Mouse (Mus musculus): ENCODE data around the gene 1700029F12Rik. TPM values are rescaled to one million over a fixed set of nuclear protein-coding genes. Genes with fewer than 3 reads are reported as not detected.

1700029F12Rik gene
- polyA plus RNA-seq, 1 experiment from 2014 or later: not detected

GRCm38 (mm10) chr13:97059746-97060145 is 25.6 kb upstream of the 1700029F12Rik start:
- no peaks in the 10 kb centered on the region for H3K4me1 ChIP-seq (ENCODE audit: control insufficient read depth, insufficient read depth, low read length)
- no peak for ATAC-seq (ENCODE audit: insufficient number of reproducible peaks, insufficient read depth, low FRiP score, low read depth)
- no peak overlapping the region for H3K4me3 ChIP-seq (ENCODE audit: low read depth, low read length)
- H3K9me3 ChIP-seq (ENCODE audit: control insufficient read depth, low read depth, low read length): no peaks in the 10 kb centered on the region
- H3K27me3 ChIP-seq (ENCODE audit: control insufficient read depth, insufficient read depth, low read length): no peaks in the 10 kb centered on the region
- H3K27ac ChIP-seq (ENCODE audit: low read length): no peak overlapping the region
- WGBS: 89% methylated on average over 6 of the region's 6 CpGs
- no peak overlapping the region for H3K4me2 ChIP-seq (replicated peaks; ENCODE audit: low read depth, low read length)
- H3K36me3 ChIP-seq (ENCODE audit: control insufficient read depth, insufficient read depth, low read length): no peaks in the 10 kb centered on the region
- no peak overlapping the region for H3K9ac ChIP-seq (replicated peaks; ENCODE audit: low read depth, low read length)

- Histone ChIP-seq H3K9ac (replicated peaks; ENCODE audit: low read depth, low read length) (no peak overlapping the region), H3K27ac (ENCODE audit: low read length) (no peak overlapping the region), H3K9me3 (ENCODE audit: control insufficient read depth, low read depth, low read length) (no peaks in the 10 kb centered on the region), H3K4me3 (ENCODE audit: low read depth, low read length) (no peak overlapping the region), H3K27me3 (ENCODE audit: control insufficient read depth, insufficient read depth, low read length) (no peaks in the 10 kb centered on the region), H3K4me2 (replicated peaks; ENCODE audit: low read depth, low read length) (no peak overlapping the region), H3K4me1 (ENCODE audit: control insufficient read depth, insufficient read depth, low read length) (no peaks in the 10 kb centered on the region), H3K36me3 (ENCODE audit: control insufficient read depth, insufficient read depth, low read length) (no peaks in the 10 kb centered on the region)
- no peak for ATAC-seq (ENCODE audit: insufficient number of reproducible peaks, insufficient read depth, low FRiP score, low read depth)
- WGBS: 48% methylated on average over 4 of the region's 4 CpGs
Observed at GRCm38 (mm10) chr13:97057817-97058216, 23.7 kb upstream of the 1700029F12Rik start.

GRCm38 (mm10) chr13:97053844-97054243 is 19.7 kb upstream of the 1700029F12Rik start:
- Histone ChIP-seq H3K4me1 (ENCODE audit: control insufficient read depth, insufficient read depth, low read length) (no peaks in the 10 kb centered on the region), H3K4me3 (ENCODE audit: low read depth, low read length) (no peak overlapping the region), H3K9me3 (ENCODE audit: control insufficient read depth, low read depth, low read length) (no peaks in the 10 kb centered on the region), H3K4me2 (replicated peaks; ENCODE audit: low read depth, low read length) (no peak overlapping the region), H3K9ac (replicated peaks; ENCODE audit: low read depth, low read length) (no peak overlapping the region), H3K27me3 (ENCODE audit: control insufficient read depth, insufficient read depth, low read length) (no peaks in the 10 kb centered on the region), H3K36me3 (ENCODE audit: control insufficient read depth, insufficient read depth, low read length) (no peaks in the 10 kb centered on the region), H3K27ac (ENCODE audit: low read length) (no peak overlapping the region)
- 69% methylated on average over 8 of the region's 8 CpGs for WGBS
- ATAC-seq (ENCODE audit: insufficient number of reproducible peaks, insufficient read depth, low FRiP score, low read depth): no peak

GRCm38 (mm10) chr13:97052667-97053066 is 18.5 kb upstream of the 1700029F12Rik start:
- no peak overlapping the region for H3K4me2 ChIP-seq (replicated peaks; ENCODE audit: low read depth, low read length)
- WGBS: 13% methylated on average over 11 of the region's 11 CpGs

GRCm38 (mm10) chr13:97051158-97051557 is 17.0 kb upstream of the 1700029F12Rik start:
- no peak overlapping the region for H3K4me2 ChIP-seq (replicated peaks; ENCODE audit: low read depth, low read length)
- H3K27ac ChIP-seq (ENCODE audit: low read length): no peak overlapping the region
- H3K4me1 ChIP-seq (ENCODE audit: control insufficient read depth, insufficient read depth, low read length): no peaks in the 10 kb centered on the region
- 76% methylated on average over 6 of the region's 6 CpGs for WGBS
- no peaks in the 10 kb centered on the region for H3K36me3 ChIP-seq (ENCODE audit: control insufficient read depth, insufficient read depth, low read length)
- H3K4me3 ChIP-seq (ENCODE audit: low read depth, low read length): no peak overlapping the region
- no peak overlapping the region for H3K9ac ChIP-seq (replicated peaks; ENCODE audit: low read depth, low read length)
- H3K9me3 ChIP-seq (ENCODE audit: control insufficient read depth, low read depth, low read length): no peaks in the 10 kb centered on the region
- no peaks in the 10 kb centered on the region for H3K27me3 ChIP-seq (ENCODE audit: control insufficient read depth, insufficient read depth, low read length)
- no peak for ATAC-seq (ENCODE audit: insufficient number of reproducible peaks, insufficient read depth, low FRiP score, low read depth)

More at GRCm38 (mm10) chr13:97052667-97053066, 18.5 kb upstream of the 1700029F12Rik start:
- Histone ChIP-seq H3K27ac (ENCODE audit: low read length) (no peak overlapping the region), H3K9ac (replicated peaks; ENCODE audit: low read depth, low read length) (no peak overlapping the region), H3K27me3 (ENCODE audit: control insufficient read depth, insufficient read depth, low read length) (no peaks in the 10 kb centered on the region), H3K36me3 (ENCODE audit: control insufficient read depth, insufficient read depth, low read length) (no peaks in the 10 kb centered on the region), H3K4me1 (ENCODE audit: control insufficient read depth, insufficient read depth, low read length) (no peaks in the 10 kb centered on the region), H3K9me3 (ENCODE audit: control insufficient read depth, low read depth, low read length) (no peaks in the 10 kb centered on the region), H3K4me3 (ENCODE audit: low read depth, low read length) (no peak overlapping the region)
- no peak for ATAC-seq (ENCODE audit: insufficient number of reproducible peaks, insufficient read depth, low FRiP score, low read depth)

GRCm38 (mm10) chr13:97030075-97030474 is 4.1 kb downstream of the 1700029F12Rik start:
- Histone ChIP-seq H3K27ac (ENCODE audit: low read length) (no peak overlapping the region), H3K9ac (replicated peaks; ENCODE audit: low read depth, low read length) (no peak overlapping the region), H3K36me3 (ENCODE audit: control insufficient read depth, insufficient read depth, low read length) (no peaks in the 10 kb centered on the region), H3K27me3 (ENCODE audit: control insufficient read depth, insufficient read depth, low read length) (no peaks in the 10 kb centered on the region), H3K4me1 (ENCODE audit: control insufficient read depth, insufficient read depth, low read length) (no peaks in the 10 kb centered on the region), H3K4me2 (replicated peaks; ENCODE audit: low read depth, low read length) (no peak overlapping the region), H3K4me3 (ENCODE audit: low read depth, low read length) (no peak overlapping the region), H3K9me3 (ENCODE audit: control insufficient read depth, low read depth, low read length) (no peaks in the 10 kb centered on the region)
- WGBS: 83% methylated on average over 13 of the region's 13 CpGs
- ATAC-seq (ENCODE audit: insufficient number of reproducible peaks, insufficient read depth, low FRiP score, low read depth): no peak

- WGBS: 26% methylated on average over 4 of the region's 4 CpGs
- H3K4me3 ChIP-seq (ENCODE audit: low read depth, low read length): no peak overlapping the region
- no peak overlapping the region for H3K27ac ChIP-seq (ENCODE audit: low read length)
- H3K4me1 ChIP-seq (ENCODE audit: control insufficient read depth, insufficient read depth, low read length): no peaks in the 10 kb centered on the region
- H3K9ac ChIP-seq (replicated peaks; ENCODE audit: low read depth, low read length): no peak overlapping the region
- no peak for ATAC-seq (ENCODE audit: insufficient number of reproducible peaks, insufficient read depth, low FRiP score, low read depth)
- no peaks in the 10 kb centered on the region for H3K36me3 ChIP-seq (ENCODE audit: control insufficient read depth, insufficient read depth, low read length)
- H3K27me3 ChIP-seq (ENCODE audit: control insufficient read depth, insufficient read depth, low read length): no peaks in the 10 kb centered on the region
- no peaks in the 10 kb centered on the region for H3K9me3 ChIP-seq (ENCODE audit: control insufficient read depth, low read depth, low read length)
- no peak overlapping the region for H3K4me2 ChIP-seq (replicated peaks; ENCODE audit: low read depth, low read length)
Observed at GRCm38 (mm10) chr13:97021906-97022305, 12.3 kb downstream of the 1700029F12Rik start.

GRCm38 (mm10) chr13:97020122-97020521 is 14.0 kb downstream of the 1700029F12Rik start:
- H3K36me3 ChIP-seq (ENCODE audit: control insufficient read depth, insufficient read depth, low read length): no peaks in the 10 kb centered on the region
- 72% methylated on average over 5 of the region's 5 CpGs for WGBS
- H3K9me3 ChIP-seq (ENCODE audit: control insufficient read depth, low read depth, low read length): no peaks in the 10 kb centered on the region
- H3K27ac ChIP-seq (ENCODE audit: low read length): no peak overlapping the region
- ATAC-seq (ENCODE audit: insufficient number of reproducible peaks, insufficient read depth, low FRiP score, low read depth): no peak
- H3K4me2 ChIP-seq (replicated peaks; ENCODE audit: low read depth, low read length): no peak overlapping the region
- H3K4me1 ChIP-seq (ENCODE audit: control insufficient read depth, insufficient read depth, low read length): no peaks in the 10 kb centered on the region
- no peaks in the 10 kb centered on the region for H3K27me3 ChIP-seq (ENCODE audit: control insufficient read depth, insufficient read depth, low read length)
- no peak overlapping the region for H3K4me3 ChIP-seq (ENCODE audit: low read depth, low read length)
- H3K9ac ChIP-seq (replicated peaks; ENCODE audit: low read depth, low read length): no peak overlapping the region

- no peaks in the 10 kb centered on the region for H3K27me3 ChIP-seq (ENCODE audit: control insufficient read depth, insufficient read depth, low read length)
- H3K9me3 ChIP-seq (ENCODE audit: control insufficient read depth, low read depth, low read length): no peaks in the 10 kb centered on the region
- no peak for ATAC-seq (ENCODE audit: insufficient number of reproducible peaks, insufficient read depth, low FRiP score, low read depth)
- no peak overlapping the region for H3K4me2 ChIP-seq (replicated peaks; ENCODE audit: low read depth, low read length)
- WGBS: 81% methylated on average over 3 of the region's 3 CpGs
- H3K27ac ChIP-seq (ENCODE audit: low read length): no peak overlapping the region
- no peak overlapping the region for H3K4me3 ChIP-seq (ENCODE audit: low read depth, low read length)
- H3K4me1 ChIP-seq (ENCODE audit: control insufficient read depth, insufficient read depth, low read length): no peaks in the 10 kb centered on the region
- no peak overlapping the region for H3K9ac ChIP-seq (replicated peaks; ENCODE audit: low read depth, low read length)
- H3K36me3 ChIP-seq (ENCODE audit: control insufficient read depth, insufficient read depth, low read length): no peaks in the 10 kb centered on the region
Observed at GRCm38 (mm10) chr13:97017711-97018110, 16.5 kb downstream of the 1700029F12Rik start.

Data from stomach, embryonic 14.5 days (tissue).